Mouse (Mus musculus) erythroblast, embryonic 14.5 days (primary cell): Measurements from ENCODE around the gene Fam129a.

Source experiments
- GATA1 ChIP-seq: IDR thresholded peaks from 2 replicates; pipeline ENCODE4 v1.6.1; 2012; ENCODE audit warnings: low read length, inconsistent platforms, mixed read lengths
- TAL1 ChIP-seq: IDR thresholded peaks from 3 replicates; pipeline ENCODE4 v1.6.1; 2012; ENCODE audit warnings: low read length, inconsistent platforms, mixed read lengths

GRCm38 (mm10) chr1:151610621-151611020, 39.6 kb downstream of the Fam129a start:
- no peak for TF ChIP-seq TAL1
- no peak for TF ChIP-seq GATA1
